Mouse (Mus musculus): ENCODE measurements around the gene Zfp507.

The Zfp507 gene

DNA sequence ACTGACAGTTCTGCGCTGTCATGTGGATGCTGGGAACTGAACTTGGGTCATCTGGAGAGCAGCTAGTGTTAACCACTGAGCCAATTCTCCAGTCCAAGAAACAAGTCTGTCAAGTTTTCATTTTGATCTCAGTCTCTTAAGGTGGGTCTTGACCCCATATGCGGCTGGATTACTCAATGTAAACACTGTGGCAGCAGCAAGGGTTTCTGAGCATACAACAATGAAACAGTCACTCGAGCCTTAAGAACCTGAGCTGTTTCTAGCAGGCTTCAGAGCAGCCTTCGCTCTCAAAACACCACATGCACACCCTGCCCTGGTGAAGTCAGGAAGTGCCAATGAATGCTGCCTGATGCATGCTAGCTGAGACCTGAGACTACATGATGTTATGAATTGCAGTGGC, 17.2 kb downstream of the Zfp507 start:
- intact Hi-C loops (cut with DNase I), result no loop called here

DNA sequence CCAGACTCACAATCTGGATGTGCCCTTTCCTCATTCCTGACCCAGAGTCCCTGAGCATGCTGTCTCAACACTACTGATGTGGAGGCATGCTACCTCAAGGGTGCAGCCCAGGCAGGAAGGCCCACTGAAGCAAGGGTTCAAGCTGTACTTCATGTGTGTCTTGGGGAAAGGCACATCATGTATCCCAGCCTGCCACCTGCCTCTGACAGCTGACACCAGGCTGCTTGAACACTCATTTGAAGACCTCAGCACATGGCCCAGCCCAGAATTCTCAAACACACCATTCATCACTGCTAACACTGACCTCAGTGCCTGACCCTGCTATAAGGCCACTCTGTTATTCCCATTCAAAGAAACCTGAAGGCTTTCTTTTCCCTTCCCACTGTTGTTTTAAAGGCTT, 20.6 kb downstream of the Zfp507 start:
- intact Hi-C loops (cut with DNase I), result no loop called here

DNA sequence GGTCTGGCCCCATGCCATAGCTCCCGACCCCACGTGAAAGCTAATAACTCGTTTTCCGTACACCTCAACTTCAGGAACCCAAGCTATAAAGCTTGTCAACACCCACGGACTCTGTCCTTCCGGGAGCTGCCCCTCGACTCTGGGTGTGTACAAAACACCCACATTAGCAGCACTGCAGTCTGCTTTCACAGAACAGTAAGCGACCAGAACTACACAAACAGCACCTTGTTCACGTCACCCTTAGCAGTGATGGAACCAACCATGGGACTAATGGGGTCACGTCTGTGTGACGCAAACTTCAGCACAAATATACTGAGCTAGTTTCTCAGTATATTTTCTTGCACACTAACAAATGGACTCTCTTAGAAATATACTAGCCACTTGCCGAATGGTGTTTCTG, 28.7 kb downstream of the Zfp507 start:
- intact Hi-C loops (cut with DNase I), result no loop called here

DNA sequence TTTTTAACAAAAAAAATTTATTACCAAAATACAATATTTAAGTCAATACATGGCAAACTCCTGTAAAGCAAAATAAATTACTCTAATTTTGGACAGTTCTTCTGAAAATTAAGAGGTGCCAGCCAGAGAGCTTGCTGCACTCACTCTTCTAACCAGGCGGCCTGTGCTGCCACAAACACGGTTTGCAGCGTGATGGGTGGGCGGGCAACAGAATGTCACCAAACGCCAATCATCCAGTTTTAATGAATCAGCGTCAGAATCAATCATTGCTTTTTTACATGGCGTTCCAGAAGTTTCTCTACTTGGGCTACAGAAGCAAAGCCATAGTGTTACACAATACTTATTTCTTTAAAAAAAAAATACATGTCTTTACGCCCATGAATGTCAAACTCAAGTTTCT, 30.5 kb downstream of the Zfp507 start:
- intact Hi-C loops (cut with DNase I), result no loop called here

DNA sequence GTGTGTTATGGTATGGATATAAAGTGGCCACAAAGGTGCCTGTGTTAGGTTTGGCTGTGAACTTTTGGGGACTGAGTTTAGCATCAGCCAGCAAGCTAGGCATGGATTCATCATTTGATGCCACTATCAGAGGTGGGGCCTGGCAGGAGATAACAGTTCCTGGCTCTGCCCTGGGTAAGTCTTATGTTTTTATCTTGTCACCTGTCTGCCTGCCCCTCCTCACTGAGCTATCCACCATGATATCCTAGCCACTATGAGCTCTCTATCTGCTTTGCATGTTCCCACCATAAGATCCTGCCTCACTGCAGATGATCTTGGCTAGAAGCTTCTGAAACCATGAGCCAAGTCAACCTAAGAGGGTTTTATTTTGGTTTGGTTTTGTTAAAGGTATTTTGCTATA, 31.7 kb downstream of the Zfp507 start:
- intact Hi-C loops (cut with DNase I), result no loop called here

DNA sequence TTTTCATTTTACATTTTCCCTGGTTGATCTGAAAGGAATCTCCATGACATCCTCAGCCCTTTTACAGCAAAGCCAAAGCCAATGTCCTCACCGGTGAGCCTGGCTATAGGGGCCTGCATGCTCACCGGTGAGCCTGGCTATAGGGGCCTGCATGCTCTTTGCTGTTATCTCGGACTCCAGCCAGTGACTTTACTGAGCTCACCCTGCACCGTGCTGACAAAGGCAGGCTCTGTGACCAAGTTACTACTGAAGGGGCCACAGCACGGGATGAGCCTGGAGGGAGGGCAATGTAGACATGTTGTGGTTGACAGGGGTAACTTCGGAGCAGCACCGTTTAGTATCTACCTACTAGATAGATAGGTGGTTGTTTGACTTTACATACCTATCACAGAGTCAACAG, 32.7 kb downstream of the Zfp507 start:
- intact Hi-C loops (cut with DNase I), result no loop called here

DNA sequence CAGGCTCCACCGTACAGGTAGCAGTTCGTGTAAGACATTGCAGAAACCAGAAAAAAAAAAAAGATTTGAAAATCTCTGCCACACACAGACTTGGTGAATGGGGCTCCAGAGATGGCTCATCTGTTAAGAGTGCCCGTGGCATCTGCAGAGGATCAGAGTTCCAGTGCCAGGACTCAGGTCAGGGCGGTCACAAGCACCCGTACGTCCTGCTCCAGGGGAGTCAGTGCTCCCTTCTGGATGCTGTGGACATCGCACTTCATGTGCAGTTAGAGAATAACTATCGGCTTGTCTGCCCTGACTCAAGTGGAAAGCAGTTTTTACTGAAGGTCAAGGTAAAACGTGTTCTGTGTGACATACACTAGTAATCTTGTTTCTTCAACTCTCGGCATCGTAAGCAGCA, 38.3 kb downstream of the Zfp507 start:
- intact Hi-C loops (cut with DNase I), result no loop called here

DNA sequence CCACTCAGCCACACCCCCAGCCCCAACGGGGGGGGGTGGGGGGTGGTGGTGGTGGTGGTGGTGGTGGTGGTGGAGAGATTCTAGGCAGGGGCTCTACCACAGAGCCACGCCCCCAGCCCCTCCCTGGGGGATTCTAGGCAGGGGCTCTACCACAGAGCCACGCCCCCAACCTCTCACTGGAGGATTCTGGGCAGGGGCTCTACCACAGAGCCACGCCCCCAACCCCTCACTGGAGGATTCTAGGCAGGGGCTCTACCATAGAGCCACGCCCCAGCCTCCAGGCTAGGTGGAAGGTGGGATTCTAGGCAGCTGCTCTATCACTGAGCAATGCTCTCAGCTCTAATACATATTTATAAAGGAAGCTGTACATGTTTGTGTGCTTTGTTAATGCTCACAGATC, 41.0 kb downstream of the Zfp507 start:
- intact Hi-C loops (cut with DNase I), result no loop called here

DNA sequence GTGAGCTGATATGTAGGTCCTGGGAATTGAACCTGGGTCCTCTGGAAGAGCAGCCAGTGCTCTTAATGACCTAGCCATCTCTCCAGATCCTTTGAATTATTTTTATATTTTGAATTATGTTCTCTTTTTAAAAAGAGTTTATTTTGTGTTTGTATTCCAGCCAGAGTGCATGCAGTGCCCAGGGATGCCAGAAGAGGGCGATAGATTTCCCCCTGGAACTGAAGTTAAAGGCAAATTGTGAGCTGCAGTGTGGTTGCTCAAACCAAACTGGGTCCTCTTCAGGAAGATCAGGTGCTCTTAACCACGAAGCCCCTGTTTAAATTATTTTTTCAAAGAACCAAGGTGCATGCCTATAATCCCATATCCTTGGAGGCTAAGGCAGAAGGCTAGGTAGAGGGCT, 43.2 kb downstream of the Zfp507 start:
- intact Hi-C loops (cut with DNase I), result no loop called here

DNA sequence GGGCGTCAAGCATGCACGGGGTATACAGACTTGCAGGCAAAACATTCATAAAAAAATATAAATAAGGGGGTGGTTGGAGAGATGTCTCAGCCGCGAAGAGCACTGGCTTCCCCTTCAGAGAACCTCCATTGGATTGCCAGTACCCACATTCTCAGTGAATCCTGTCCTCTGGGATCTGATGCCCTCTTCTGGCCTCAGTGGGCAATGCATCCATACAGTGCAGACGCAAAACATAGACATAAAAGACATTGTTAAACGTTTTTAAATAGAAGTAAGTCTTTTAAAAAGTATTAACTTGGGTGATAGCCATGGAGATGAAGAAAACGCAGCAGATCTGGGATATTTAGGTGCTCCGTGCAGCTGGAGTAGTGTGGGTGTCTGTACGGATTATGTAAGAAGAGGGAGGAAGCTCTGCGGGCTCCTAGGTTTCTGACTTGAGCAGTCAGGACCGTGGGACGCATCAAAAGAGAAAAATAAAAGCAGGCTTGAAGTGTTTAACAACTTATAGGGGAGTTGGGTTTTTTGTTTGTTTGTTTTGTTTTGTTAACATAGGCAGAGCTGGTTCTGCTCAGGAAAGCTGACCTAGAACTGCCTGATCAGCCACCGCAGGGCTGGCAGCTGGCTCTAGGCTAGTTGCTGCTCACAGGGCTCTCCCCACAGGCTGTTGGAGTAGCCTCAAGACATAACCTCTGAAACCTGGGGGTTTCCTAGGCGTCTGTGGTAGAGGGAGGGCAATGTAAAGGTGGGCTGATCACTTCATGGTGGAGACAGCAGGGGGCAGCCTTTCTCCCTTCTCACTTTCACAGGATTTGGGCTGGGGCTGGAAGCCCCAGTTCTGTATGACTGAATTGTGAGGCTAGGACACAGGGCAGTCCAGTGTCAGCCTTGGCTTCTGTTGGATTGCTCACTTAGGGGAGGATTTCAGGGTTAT, 46.0 kb downstream of the Zfp507 start:
- intact Hi-C loops (cut with DNase I), result no loop called here

DNA sequence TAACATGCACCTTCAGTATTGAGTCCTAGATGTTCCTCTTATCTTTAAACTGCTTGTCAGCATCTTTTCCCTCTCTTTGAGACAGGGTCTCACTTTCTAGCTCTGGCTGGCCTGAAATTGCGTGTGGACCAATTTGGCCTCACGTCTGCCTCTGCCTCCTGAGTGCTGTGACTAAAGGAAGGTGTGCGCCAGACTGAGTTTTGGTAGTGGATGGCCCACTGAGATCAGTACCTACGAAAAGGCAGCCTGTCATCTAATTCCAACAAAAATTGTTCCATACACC, 48.0 kb downstream of the Zfp507 start:
- intact Hi-C loops (cut with DNase I), result no loop called here

DNA sequence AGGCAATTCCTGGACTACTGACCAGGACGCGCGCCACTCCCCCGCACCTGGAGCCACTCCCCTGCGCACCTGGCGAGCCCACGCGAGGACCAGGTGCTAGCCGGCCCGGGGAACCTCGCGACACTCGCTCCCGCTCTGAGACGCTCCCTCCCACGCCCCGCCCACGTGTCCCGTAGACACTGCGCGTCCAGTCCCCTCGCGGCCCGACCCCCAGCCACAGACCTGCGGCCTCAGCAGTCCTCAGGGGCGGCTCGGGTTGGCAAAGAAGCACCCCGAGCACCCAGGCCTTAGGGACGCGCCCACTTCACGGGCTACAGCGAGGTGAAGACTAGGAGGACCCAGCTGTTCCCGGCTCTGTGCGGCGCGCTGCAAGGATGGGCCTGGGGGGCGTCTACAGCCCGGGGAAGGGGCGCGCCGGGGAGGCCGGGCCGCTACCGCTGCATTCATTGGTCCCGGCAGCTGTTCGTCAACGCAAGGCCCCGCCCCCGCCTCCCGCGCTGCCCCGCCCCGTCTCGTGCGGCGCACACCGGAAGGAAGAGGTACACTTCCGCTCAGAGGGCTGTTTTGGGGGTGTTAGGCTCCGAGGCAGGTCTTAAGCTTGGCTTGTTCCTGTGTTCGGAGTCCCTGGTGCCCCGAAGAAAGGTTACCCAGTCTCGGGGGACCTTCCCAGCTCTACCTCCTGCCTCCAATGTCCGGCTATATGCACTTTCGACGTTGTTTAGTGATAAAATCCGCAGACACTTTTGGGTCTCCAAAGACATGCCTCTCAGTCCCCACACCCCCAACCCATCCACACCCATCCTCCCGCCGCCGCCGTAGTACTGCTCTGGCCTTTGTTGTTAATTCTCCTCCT, 48.5 kb downstream of the Zfp507 start, which contains the start of gene Dpy19l3:
Gene Dpy19l3 (minus strand): TSS at position 422 of the 853 bp plus-strand sequence.
- intact Hi-C loops (cut with DNase I), result no loop called here

DNA sequence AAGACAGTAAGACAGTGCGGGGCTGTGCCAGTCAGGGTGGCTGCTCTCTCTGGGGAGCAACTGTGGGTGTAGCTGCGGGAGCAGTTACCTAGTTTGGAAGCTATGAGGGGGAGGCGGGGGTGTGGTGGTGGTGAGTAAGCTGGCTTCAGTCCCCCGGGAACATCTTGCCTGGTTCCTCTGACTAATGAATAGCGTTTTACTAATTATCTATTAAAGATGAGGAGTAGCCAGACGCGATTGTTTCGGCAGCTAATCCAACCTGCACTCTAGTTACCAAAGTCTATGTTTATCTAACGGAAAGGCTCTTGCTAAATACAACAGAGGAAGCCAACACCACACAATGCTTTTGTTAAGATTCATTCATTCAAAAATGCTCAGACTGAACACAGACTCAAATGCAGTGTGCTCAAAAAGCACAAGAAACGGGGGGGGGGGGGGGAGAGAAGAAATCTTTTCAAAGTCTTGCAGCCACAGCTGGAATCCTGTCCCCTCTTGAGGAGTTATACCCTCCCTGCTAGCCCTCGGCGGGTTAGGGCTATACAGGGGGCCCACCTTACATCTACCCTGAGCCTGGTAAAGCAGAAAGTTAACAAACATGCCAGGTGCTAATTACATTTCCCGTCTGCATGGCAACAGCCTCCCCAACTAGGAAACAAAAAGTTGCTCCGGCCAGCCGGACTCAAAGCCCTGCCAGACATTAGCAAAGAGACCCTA, 49.3 kb downstream of the Zfp507 start:
- intact Hi-C loops (cut with DNase I), result no loop called here

DNA sequence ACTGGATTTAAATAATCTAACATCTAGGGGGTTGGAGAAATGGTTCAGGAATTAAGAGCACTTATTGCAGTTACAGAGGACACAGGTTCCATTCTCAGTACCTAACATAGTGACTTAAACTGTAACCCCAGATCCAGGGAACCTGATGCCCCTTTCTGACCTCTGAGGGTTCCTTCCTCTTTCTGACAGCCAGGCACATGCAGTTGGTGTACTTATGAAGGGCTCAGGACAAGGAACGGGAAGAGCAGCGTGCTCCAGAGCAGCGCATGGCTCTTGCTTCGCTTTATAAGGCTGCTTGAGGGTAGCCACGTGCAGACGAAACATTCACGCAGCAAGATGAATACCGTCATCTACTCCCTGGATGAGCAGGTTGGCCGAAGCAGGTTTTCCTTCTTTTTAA, 51.9 kb downstream of the Zfp507 start:
- intact Hi-C loops (cut with DNase I), result no loop called here

DNA sequence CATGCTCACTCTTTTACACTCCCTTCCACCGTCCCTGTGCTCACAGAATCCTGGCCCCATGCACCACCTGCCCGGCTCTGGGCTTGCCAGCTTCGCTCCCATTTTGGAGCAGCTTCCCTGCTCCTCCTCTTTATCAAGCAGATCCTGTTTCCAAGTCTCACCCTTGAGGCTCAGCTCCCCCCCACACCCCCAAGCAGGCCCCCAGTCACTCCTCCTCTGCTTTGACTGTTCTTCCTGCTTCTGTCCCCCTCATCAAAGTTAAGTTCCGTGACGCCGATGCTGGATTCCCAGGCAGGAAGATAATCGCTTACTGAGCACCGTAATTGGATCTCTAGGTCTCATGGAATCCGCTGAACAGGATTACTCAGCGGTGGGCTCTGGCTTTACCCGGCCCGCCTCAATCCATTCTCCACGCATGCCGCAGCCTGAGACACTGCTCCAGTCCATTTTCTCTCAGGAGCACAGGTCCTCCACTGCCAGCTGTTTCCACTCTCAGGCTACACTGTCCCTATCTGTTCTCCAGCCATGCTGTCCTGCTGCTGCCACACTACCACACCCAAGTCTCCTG, 55.3 kb downstream of the Zfp507 start:
- intact Hi-C loops (cut with DNase I), result no loop called here

DNA sequence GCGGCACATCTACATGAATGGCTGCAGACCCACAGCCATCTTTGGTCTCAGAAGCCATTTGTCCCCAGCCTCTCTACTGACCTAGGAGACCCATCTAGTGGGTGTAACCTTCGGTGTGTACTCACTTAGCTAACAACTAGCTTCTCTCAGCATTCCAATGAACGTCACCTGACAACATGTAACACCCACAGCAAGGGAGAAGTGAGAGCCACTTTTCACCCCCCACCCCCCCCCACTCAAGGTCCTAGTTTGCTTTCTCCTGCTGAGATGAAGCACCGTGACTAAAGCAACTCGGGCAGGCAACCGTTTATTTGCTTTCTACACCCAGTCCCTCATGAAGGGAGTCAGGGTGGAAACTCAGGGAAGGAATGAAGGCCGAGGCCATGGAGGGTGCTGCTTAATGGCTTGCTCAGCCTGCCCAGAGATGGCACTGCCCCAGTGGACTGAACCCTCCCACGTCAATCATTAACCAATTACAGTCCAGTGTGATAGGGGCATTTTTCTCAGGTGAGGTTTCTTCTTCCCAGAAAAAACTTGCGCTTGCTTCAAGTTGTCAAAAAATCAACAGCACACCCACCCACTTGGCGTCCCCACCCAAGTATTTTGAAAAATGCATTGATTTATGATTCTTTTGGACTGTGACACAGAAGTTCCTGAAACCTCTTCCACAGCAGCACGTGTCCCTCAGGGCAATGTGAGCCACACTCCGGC, 56.0 kb downstream of the Zfp507 start:
- intact Hi-C loops (cut with DNase I), result no loop called here

DNA sequence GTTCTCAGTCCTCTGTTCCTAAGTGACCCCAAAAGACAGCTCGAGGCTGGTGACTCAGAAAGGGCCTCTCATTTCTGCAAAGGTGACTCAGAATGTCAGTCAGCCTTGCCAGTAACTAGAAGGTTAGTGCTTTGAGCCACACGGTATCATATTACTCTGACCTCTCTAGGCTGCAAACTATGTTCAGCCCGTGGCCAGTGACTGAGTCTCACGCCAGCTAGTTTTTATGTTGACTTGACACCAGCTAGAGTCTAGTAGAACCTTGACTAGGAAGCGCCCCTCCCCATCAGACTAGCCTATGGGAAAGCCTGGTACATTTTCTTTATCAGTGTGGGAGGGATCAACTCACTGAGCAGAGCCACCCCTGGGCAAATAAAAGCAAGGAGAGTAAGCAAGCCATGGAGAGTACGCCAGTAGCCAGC, 57.5 kb downstream of the Zfp507 start:
- intact Hi-C loops (cut with DNase I), result no loop called here

DNA sequence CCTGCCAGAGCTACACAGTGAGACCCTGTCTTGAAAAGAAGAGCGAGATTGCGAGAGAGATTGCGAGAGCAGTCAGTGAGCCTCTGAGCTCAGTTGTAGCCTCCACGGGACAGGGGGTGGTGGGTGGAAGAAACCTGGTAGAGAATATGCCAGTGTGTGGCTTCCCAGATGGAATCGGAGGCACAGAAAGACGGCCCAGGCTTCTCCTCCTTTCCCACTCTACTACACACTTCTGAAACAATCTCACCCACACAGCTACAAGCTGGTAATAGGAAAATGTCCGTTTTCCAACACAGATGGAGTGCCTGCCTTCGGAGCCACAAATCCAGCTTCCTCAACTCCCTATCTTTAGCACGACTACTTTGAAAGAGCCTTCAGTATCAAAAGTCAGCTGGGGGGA, 58.0 kb downstream of the Zfp507 start:
- intact Hi-C loops (cut with DNase I), result loop anchor here (5.0 kb wide), 1 partner anchor 57 kb away; no protein-coding TSS in a partner anchor

DNA sequence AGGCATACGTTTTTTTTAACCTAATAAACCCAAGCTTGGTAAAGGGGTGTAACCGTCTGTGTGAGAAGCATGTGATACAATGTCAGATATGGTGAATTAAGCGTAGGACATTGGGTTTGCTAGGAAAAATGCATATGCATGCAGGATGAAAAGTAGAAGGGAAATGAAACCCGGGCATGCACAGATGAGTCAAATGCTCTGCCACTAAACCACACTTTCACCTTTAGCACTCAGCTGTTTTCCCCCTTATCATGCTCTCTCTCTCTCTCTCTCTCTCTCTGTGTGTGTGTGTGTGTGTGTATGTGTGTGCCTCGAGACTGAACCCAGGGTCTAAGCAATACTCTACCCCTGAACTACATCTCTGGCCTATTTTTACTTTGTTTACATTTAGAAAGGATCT, 60.5 kb downstream of the Zfp507 start:
- intact Hi-C loops (cut with DNase I), result loop anchor here (5.0 kb wide), 1 partner anchor 55 kb away; no protein-coding TSS in a partner anchor

DNA sequence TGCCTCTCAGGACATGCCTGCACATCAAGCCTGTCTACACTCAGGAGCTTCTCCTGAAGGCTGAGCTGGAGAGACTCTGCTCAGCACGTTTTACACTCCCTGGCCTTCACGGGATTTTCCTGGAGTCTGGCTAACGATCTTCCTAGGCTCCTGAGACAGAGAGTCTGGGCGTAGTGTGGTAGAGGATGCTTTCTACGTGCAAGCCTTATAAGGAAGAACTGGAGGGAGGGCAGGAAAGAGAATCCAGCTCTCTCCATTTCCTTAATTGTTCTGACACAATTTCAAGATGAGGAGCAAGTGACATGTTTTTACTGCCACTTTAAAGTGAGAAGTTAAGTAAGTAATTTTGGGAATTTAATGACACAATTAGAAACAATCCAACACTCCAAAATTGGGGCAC, 60.9 kb downstream of the Zfp507 start:
- intact Hi-C loops (cut with DNase I), result loop anchor here (5.0 kb wide), 1 partner anchor 55 kb away; no protein-coding TSS in a partner anchor

Measured in adrenal gland (tissue).